Mouse (Mus musculus) CH12.LX (cell line): Measurements from ENCODE around the gene Dexi. TPM values are rescaled to one million over a fixed set of nuclear protein-coding genes. Genes with fewer than 3 reads are reported as not detected.

Experiments used
- DNase-seq: peaks from one replicate; pipeline ENCODE4 v3.0.0-alpha.2; 2013; ENCODE audit errors: extremely low read depth
- H3K27ac ChIP-seq: 2 replicates; pipeline ENCODE4 v1.5.1; 2012; ENCODE audit warnings: low read depth, mild to moderate bottlenecking, control low read depth, moderate library complexity; ENCODE audit not compliant: insufficient read depth
- H3K27me3 ChIP-seq: replicated peaks from 2 replicates; pipeline ENCODE3; 2012; ENCODE audit warnings: inconsistent platforms
- H3K36me3 ChIP-seq, 2 experiments: replicated peaks in 1 of 2; 2 replicates each; pipeline versions ENCODE3 to v1.6.1; 2012; ENCODE audit warnings: inconsistent platforms in 1 of 2, low read length in 1 of 2, mild to moderate bottlenecking in 1 of 2, mixed read lengths in 1 of 2, moderate library complexity in 1 of 2; ENCODE audit not compliant: control insufficient read depth in 1 of 2, insufficient read depth in 1 of 2
- H3K4me1 ChIP-seq, 2 experiments: 2 replicates each; pipeline ENCODE4 v1.6.1; 2012; ENCODE audit warnings: inconsistent platforms in 1 of 2, moderate library complexity in 1 of 2; ENCODE audit not compliant: insufficient read depth in 2 of 2, control insufficient read depth in 1 of 2
- H3K4me2 ChIP-seq: 2 replicates; pipeline ENCODE4 v1.6.1; 2012; ENCODE audit warnings: low read depth, mild to moderate bottlenecking, control low read depth; ENCODE audit not compliant: poor library complexity, insufficient read depth, severe bottlenecking
- H3K4me3 ChIP-seq, 3 experiments: fragments of 150-350 bp in 1 of 3; sonication (generic) in 1 of 3; replicated peaks in 1 of 3; 2 replicates each; pipeline versions ENCODE3 to v1.5.1; 2011 to 2012; ENCODE audit warnings: low read depth in 2 of 3, low read length in 2 of 3, mild to moderate bottlenecking in 2 of 3, moderate library complexity in 2 of 3, control low read depth in 1 of 3, improper control_type of control experiment in 1 of 3, inconsistent platforms in 1 of 3, mixed read lengths in 1 of 3; ENCODE audit not compliant: poor library complexity in 1 of 3
- H3K79me2 ChIP-seq: replicated peaks from 2 replicates; pipeline ENCODE4 v1.6.1; 2012; ENCODE audit warnings: mild to moderate bottlenecking, moderate library complexity; ENCODE audit not compliant: control insufficient read depth, poor library complexity, insufficient read depth, severe bottlenecking; ENCODE audit errors: extremely low read depth
- H3K9ac ChIP-seq: 2 replicates; pipeline ENCODE4 v1.6.1; 2012; ENCODE audit warnings: low read depth, mild to moderate bottlenecking, control low read depth, moderate library complexity; ENCODE audit not compliant: insufficient read depth
- H3K9me3 ChIP-seq: replicated peaks from 2 replicates; pipeline ENCODE3; 2012; ENCODE audit warnings: low read length, inconsistent platforms, mixed read lengths
- CHD2 ChIP-seq: IDR thresholded peaks from 2 replicates; pipeline ENCODE4 v1.6.1; 2011; ENCODE audit warnings: low read length, improper control_type of control experiment
- CTCF ChIP-seq, 2 experiments: IDR thresholded peaks in 1 of 2; conservative IDR thresholded peaks in 1 of 2; 2 replicates each; pipeline ENCODE4 v1.5.1; 2011 to 2012; ENCODE audit warnings: low read depth in 2 of 2, low read length in 2 of 2, improper control_type of control experiment in 1 of 2, inconsistent platforms in 1 of 2, mild to moderate bottlenecking in 1 of 2, moderate library complexity in 1 of 2
- E2F4 ChIP-seq: IDR thresholded peaks from 2 replicates; pipeline ENCODE4 v1.6.1; 2011; ENCODE audit warnings: low read depth, low read length, improper control_type of control experiment; ENCODE audit not compliant: insufficient replicate concordance
- ELF1 ChIP-seq: IDR thresholded peaks from 2 replicates; pipeline ENCODE4 v1.6.1; 2014; ENCODE audit warnings: low read depth, mild to moderate bottlenecking, inconsistent platforms, low read length, improper control_type of control experiment
- GABPA ChIP-seq: IDR thresholded peaks from 2 replicates; pipeline ENCODE4 v1.6.1; 2012; ENCODE audit warnings: low read depth, low read length, improper control_type of control experiment, inconsistent platforms; ENCODE audit not compliant: insufficient replicate concordance
- HCFC1 ChIP-seq: IDR thresholded peaks from 2 replicates; pipeline ENCODE4 v1.6.1; 2012; ENCODE audit warnings: low read depth, mild to moderate bottlenecking, inconsistent platforms, low read length, improper control_type of control experiment
- JUN ChIP-seq: IDR thresholded peaks from 2 replicates; pipeline ENCODE4 v1.6.1; 2011; ENCODE audit warnings: low read depth, mild to moderate bottlenecking, low read length, improper control_type of control experiment, moderate library complexity; ENCODE audit not compliant: insufficient read depth
- KAT2A ChIP-seq: IDR thresholded peaks from 2 replicates; pipeline ENCODE4 v1.6.1; 2012; ENCODE audit warnings: low read length, improper control_type of control experiment, inconsistent platforms; ENCODE audit not compliant: insufficient replicate concordance
- MAZ ChIP-seq: IDR thresholded peaks from 2 replicates; pipeline ENCODE4 v1.6.1; 2012; ENCODE audit warnings: low read depth, mild to moderate bottlenecking, inconsistent platforms, low read length, improper control_type of control experiment, moderate library complexity
- MEF2A ChIP-seq: IDR thresholded peaks from 2 replicates; pipeline ENCODE4 v1.6.1; 2014; ENCODE audit warnings: low read depth, mild to moderate bottlenecking, inconsistent platforms, low read length, improper control_type of control experiment, borderline replicate concordance
- PAX5 ChIP-seq: IDR thresholded peaks from 2 replicates; pipeline ENCODE4 v1.6.1; 2012; ENCODE audit warnings: low read length, inconsistent platforms, mixed read lengths
- POLR2A ChIP-seq: IDR thresholded peaks from 2 replicates; pipeline ENCODE4 v1.6.1; 2011; ENCODE audit warnings: low read depth, mild to moderate bottlenecking, improper control_type of control experiment, low read length
- POLR2AphosphoS2 ChIP-seq: IDR thresholded peaks from 2 replicates; pipeline ENCODE4 v1.6.1; 2011; ENCODE audit warnings: low read depth, low read length, improper control_type of control experiment
- RAD21 ChIP-seq: IDR thresholded peaks from 2 replicates; pipeline ENCODE4 v1.6.1; 2011; ENCODE audit warnings: low read depth, mild to moderate bottlenecking, low read length, improper control_type of control experiment, moderate library complexity
- RCOR1 ChIP-seq: conservative IDR thresholded peaks from 2 replicates; pipeline ENCODE4 v1.6.1; 2012; ENCODE audit warnings: low read depth, mild to moderate bottlenecking, inconsistent platforms, low read length, improper control_type of control experiment
- USF1 ChIP-seq: IDR thresholded peaks from 2 replicates; pipeline ENCODE4 v1.6.1; 2014; ENCODE audit warnings: low read depth, mild to moderate bottlenecking, inconsistent platforms, low read length, improper control_type of control experiment
- USF2 ChIP-seq: conservative IDR thresholded peaks from 2 replicates; pipeline ENCODE4 v1.6.1; 2011; ENCODE audit warnings: low read depth, low read length, improper control_type of control experiment
- ZC3H11A ChIP-seq: IDR thresholded peaks from 2 replicates; pipeline ENCODE4 v1.6.1; 2012; ENCODE audit warnings: low read depth, mild to moderate bottlenecking, inconsistent platforms, low read length, improper control_type of control experiment
- ZNF384 ChIP-seq: IDR thresholded peaks from 2 replicates; pipeline ENCODE4 v1.6.1; 2012; ENCODE audit warnings: low read depth, low read length, improper control_type of control experiment, inconsistent platforms
- dilution Hi-C: fragments of 300-500 bp; cut with MboI; formaldehyde crosslinking; loops from 2 replicates; pipeline ENCODE4 v1.14.3; 2020; ENCODE audit warnings: low sequenced_read_pairs; ENCODE audit not compliant: extremely low pct_unique_long_range_greater_than_20kb, extremely low pct_ligation_motif_present
- in situ Hi-C: fragments of 300-500 bp; cut with MboI; formaldehyde crosslinking; loops from 3 replicates; pipeline ENCODE4 v1.14.3; 2019; ENCODE audit warnings: low sequenced_read_pairs, low pct_ligation_motif_present, low pct_unique_long_range_greater_than_20kb, mixed read lengths
- polyA plus RNA-seq: library from polyadenylated mRNA; unstranded; fragments of >175 nt; gene quantifications from 2 replicates; pipeline ENCODE4 v1.2.1, GENCODE M21; 2012; ENCODE audit warnings: low read depth; ENCODE audit not compliant: insufficient read length
- total RNA-seq, 2 experiments: library from RNA; depleted of rRNA; stranded (reverse); fragments of 300-350 nt in 1 of 2; fragments of >200 nt in 1 of 2; gene quantifications; 2 replicates each; pipeline ENCODE4 v1.2.3; 2012 to 2014

The Dexi gene
- total and polyA plus RNA-seq, 3 experiments: 11.3 to 19.6 (median 14.1) TPM

DNA sequence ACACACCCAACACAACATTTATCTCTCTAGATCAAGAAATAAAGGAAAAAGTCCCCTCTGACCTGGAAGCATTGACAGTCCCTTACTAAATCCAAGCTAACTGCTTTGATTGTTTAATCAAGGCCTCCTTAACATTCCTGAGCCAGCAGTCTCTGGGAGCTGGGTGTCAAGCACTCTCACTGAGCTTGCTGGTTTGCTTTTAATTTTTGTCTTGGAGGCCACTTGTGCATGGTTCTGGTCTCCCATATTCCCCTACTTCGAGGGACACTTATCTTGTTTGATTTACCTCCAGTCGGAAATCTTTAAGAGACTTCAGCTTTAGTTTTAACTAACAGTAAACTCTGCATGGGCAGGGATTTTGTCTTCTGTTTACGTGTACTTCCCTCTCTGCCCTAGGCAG lies 67.9 kb downstream of the Dexi start (continued):
- TF ChIP-seq HCFC1 (no peak), POLR2A (no peak)

DNA sequence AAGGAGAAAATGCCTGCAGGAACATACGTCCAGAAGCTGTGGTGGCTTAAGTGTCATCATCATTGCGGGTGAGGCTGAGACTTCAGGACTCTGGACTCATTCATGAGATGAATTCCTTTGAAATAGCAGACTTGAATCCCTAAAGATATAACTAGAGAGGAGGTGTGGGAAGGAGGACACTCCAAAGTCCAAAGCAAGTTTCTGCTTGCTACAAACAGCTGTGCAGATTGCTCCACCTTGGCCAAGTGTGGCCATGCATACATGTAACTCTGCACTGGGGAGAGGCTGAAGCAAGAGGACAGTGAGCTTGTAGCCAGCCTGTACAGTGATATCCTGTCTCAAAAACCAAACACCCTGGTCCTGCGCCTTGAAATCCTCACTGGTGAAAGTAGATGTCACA lies 70.9 kb downstream of the Dexi start:
- TF ChIP-seq RAD21 (no peak), HCFC1 (no peak)
- in situ Hi-C loops: no loop called here

DNA sequence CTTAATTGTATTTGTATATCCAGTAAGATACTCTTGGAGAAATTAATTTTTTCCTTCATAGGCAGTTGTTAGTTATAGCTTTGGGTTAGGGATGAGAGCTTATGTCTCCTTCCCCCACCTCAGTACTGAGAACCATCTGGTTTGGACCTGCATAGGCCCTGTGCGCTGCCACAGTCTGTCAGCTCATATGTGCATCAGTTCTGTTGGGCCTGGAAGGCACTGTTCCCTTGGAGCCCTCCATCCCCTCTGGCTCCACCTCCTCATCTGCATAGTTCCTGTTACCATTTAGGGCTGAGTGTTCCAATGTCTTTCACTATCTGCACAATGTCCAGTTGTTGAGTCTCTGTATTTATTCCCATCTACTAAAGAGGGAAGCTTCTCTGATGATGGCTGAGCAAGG lies 74.7 kb downstream of the Dexi start:
- dilution Hi-C loops (no loop called here), in situ Hi-C loops (no loop called here)

More for the DNA sequence above, 70.9 kb downstream of the Dexi start:
- no peaks in the 10 kb centered on the region for H3K27me3 ChIP-seq
- peaks cover 3% of the 10 kb centered on the region for H3K9me3 ChIP-seq
- H3K9ac ChIP-seq: no peak overlapping the region
- no peaks in the 10 kb centered on the region for H3K36me3 ChIP-seq
- H3K4me1 ChIP-seq: peaks cover 12 to 42% of the 10 kb centered on the region in 2 experiments
- no peak overlapping the region for H3K4me2 ChIP-seq
- dilution Hi-C loops: no loop called here
- DNase-seq: no peak
- H3K79me2 ChIP-seq: no peaks in the 10 kb centered on the region
- no peak overlapping the region for H3K27ac ChIP-seq
- no peak overlapping the region for H3K4me3 ChIP-seq

DNA sequence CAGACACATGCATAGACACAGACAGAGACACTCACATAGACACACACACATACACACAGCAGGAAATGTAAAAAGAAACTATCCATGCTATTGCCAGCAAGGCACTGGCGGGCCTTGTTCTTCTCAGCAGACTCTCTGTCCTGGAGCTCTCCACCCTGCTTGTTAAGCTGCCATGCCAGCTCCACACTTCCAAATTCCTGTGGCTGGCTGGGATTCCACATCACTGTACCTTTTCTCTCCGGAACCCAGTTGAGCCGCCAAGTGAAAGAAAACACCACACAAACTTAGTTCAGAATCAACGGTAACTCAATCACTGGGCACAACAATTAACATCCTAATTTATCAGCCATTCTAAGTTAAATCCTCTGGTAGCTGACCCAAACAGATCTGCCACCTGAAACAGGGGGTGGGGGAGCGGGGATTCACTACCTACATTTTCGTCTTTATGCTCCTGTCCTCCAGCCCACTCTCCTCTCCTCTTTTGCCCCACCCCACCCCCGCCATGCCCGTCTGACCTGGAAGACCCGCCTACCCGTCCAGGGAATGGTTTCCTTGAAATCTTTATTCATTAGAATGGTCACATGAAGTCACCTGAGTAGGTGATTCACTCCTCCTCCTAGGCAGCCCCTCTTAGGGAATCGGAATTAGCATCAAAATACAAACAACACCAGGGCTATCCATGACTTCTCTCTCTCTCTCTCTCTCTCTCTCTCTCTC lies 75.3 kb downstream of the Dexi start:
- dilution Hi-C loops (no loop called here), in situ Hi-C loops (no loop called here)
- H3K4me1 ChIP-seq: peaks cover 7 to 36% of the 10 kb centered on the region in 2 experiments
- DNase-seq: no peak
- H3K27me3 ChIP-seq: no peaks in the 10 kb centered on the region
- H3K9me3 ChIP-seq: no peaks in the 10 kb centered on the region
- H3K36me3 ChIP-seq: no peaks in the 10 kb centered on the region
- H3K4me3 ChIP-seq: no peak overlapping the region
- TF ChIP-seq KAT2A (no peak), E2F4 (no peak), MEF2A (no peak), GABPA (no peak), ZC3H11A (no peak), ZNF384 (no peak), USF1 (no peak), POLR2A (no peak), RCOR1 (no peak), ELF1 (no peak)
- no peaks in the 10 kb centered on the region for H3K79me2 ChIP-seq
- no peak overlapping the region for H3K9ac ChIP-seq
- H3K4me2 ChIP-seq: no peak overlapping the region
- H3K27ac ChIP-seq: no peak overlapping the region

More for the DNA sequence above, 74.7 kb downstream of the Dexi start:
- TF ChIP-seq RAD21: no peak
- no peak for TF ChIP-seq MAZ
- TF ChIP-seq PAX5: no peak
- no peak for TF ChIP-seq CTCF (conservative IDR thresholded peaks at IDR 0.05 in 1 of 2, IDR thresholded peaks at IDR 0.05 in 1 of 2; ENCODE audit: low read depth in 2 of 2, low read length in 2 of 2)
- TF ChIP-seq USF2: no peak
- no peak for TF ChIP-seq KAT2A
- no peak for TF ChIP-seq POLR2AphosphoS2
- TF ChIP-seq CHD2: no peak
- no peak for TF ChIP-seq JUN
- H3K9me3 ChIP-seq: peaks cover 3% of the 10 kb centered on the region
- no peak for DNase-seq
- H3K27me3 ChIP-seq: no peaks in the 10 kb centered on the region
- H3K4me3 ChIP-seq: no peak overlapping the region
- no peaks in the 10 kb centered on the region for H3K79me2 ChIP-seq
- no peaks in the 10 kb centered on the region for H3K36me3 ChIP-seq
- H3K4me2 ChIP-seq: no peak overlapping the region
- no peak overlapping the region for H3K9ac ChIP-seq
- H3K27ac ChIP-seq: no peak overlapping the region
- H3K4me1 ChIP-seq: peaks cover 7 to 36% of the 10 kb centered on the region in 2 experiments
